Mouse (Mus musculus) E14TG2a.4 (cell line): Measurements from ENCODE around the gene Prkacb.
"Not testable (repeated sequence)": the region's sequence is repeated elsewhere in the genome, so short reads cannot be mapped to it uniquely, and the experiment has no call there.

Experiments used
- H3K27me3 ChIP-seq: 2 replicates; pipeline ENCODE4 v1.6.1; 2014; ENCODE audit warnings: low read length, control low read depth; ENCODE audit not compliant: insufficient read depth
- H3K36me3 ChIP-seq: 2 replicates; pipeline ENCODE4 v1.6.1; 2014; ENCODE audit warnings: low read length, control low read depth; ENCODE audit not compliant: insufficient read depth
- H3K4me1 ChIP-seq: replicated peaks from 2 replicates; pipeline ENCODE4 v1.6.1; 2014; ENCODE audit warnings: low read depth, low read length, control low read depth
- H3K4me3 ChIP-seq: replicated peaks from 2 replicates; pipeline ENCODE4 v1.5.1; 2014; ENCODE audit warnings: mild to moderate bottlenecking, low read length
- H3K9me3 ChIP-seq: 2 replicates; pipeline ENCODE4 v1.6.1; 2014; ENCODE audit warnings: low read length, control low read depth
- CTCF ChIP-seq: conservative IDR thresholded peaks from 2 replicates; pipeline ENCODE4 v1.5.1; 2014; ENCODE audit warnings: low read length
- NANOG ChIP-seq: IDR thresholded peaks from 2 replicates; pipeline ENCODE4 v1.6.1; 2014; ENCODE audit warnings: borderline replicate concordance, low read length, mixed read lengths
- POU5F1 ChIP-seq: IDR thresholded peaks from 2 replicates; pipeline ENCODE4 v1.6.1; 2014; ENCODE audit warnings: low read length, borderline replicate concordance

The Prkacb gene

DNA sequence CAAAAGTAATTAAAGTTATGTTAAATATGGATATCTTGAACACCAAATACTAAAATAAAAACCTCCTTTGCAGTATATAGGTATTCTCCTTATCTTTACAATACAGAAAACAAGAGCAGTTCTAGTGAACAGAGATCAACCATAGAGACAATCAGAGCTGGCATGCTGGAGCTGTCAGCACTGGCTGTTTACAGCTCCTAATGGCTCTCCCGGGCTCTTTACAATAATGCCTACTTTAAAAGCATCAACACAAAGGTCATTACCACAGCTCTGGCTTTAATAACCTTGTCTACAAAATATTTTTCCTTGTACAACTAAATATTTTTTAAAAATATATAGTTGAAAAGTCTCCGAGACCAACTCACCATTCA, 43.2 kb downstream of the Prkacb start:
- H3K36me3 ChIP-seq = no peaks in the 10 kb centered on the region
- peak overlapping the region; percentile 20; the same call in 1 of the 2 replicates for H3K4me3 ChIP-seq
- H3K4me1 ChIP-seq = peaks cover 51% of the 10 kb centered on the region
- H3K27me3 ChIP-seq = no peaks in the 10 kb centered on the region
- TF ChIP-seq CTCF = no peak
- no peak for TF ChIP-seq POU5F1
- TF ChIP-seq NANOG = no peak
- H3K9me3 ChIP-seq = no peaks in the 10 kb centered on the region

GRCm38 (mm10) chr3:146768921-146769320, 43.9 kb downstream of the Prkacb start:
- Histone ChIP-seq H3K4me1 (peaks cover 51% of the 10 kb centered on the region), H3K36me3 (no peaks in the 10 kb centered on the region), H3K9me3 (no peaks in the 10 kb centered on the region), H3K27me3 (no peaks in the 10 kb centered on the region), H3K4me3 (0 out of 2 replicates have a peak overlapping the region, but pooled peaks have one; percentile 13)
- TF ChIP-seq NANOG = no peak
- no peak for TF ChIP-seq POU5F1
- no peak for TF ChIP-seq CTCF

GRCm38 (mm10) chr3:146768360-146768759, 44.4 kb downstream of the Prkacb start:
- H3K27me3 ChIP-seq = no peaks in the 10 kb centered on the region
- TF ChIP-seq NANOG (no peak), CTCF (no peak), POU5F1 (no peak)
- H3K4me1 ChIP-seq = peaks cover 51% of the 10 kb centered on the region
- no peaks in the 10 kb centered on the region for H3K36me3 ChIP-seq
- H3K4me3 ChIP-seq = no peak overlapping the region
- H3K9me3 ChIP-seq = no peaks in the 10 kb centered on the region

GRCm38 (mm10) chr3:146766701-146767181, 46.0 kb downstream of the Prkacb start:
- Histone ChIP-seq H3K27me3 (no peaks in the 10 kb centered on the region), H3K36me3 (no peaks in the 10 kb centered on the region), H3K9me3 (no peaks in the 10 kb centered on the region), H3K4me3 (peak overlapping the region; percentile 35), H3K4me1 (peaks cover 62% of the 10 kb centered on the region)
- no peak for TF ChIP-seq POU5F1
- no peak for TF ChIP-seq NANOG
- TF ChIP-seq CTCF = no peak

- Histone ChIP-seq H3K4me3 (peak overlapping the region; percentile 35), H3K4me1 (peaks cover 62% of the 10 kb centered on the region), H3K27me3 (no peaks in the 10 kb centered on the region), H3K9me3 (no peaks in the 10 kb centered on the region), H3K36me3 (no peaks in the 10 kb centered on the region)
- peak; percentile 85 for TF ChIP-seq NANOG
- TF ChIP-seq CTCF = no peak
Measured at GRCm38 (mm10) chr3:146766071-146766605, 46.7 kb downstream of the Prkacb start.

- no peaks in the 10 kb centered on the region for H3K9me3 ChIP-seq
- no peak overlapping the region for H3K4me3 ChIP-seq
- peaks cover 52% of the 10 kb centered on the region for H3K4me1 ChIP-seq
- no peaks in the 10 kb centered on the region for H3K27me3 ChIP-seq
- TF ChIP-seq POU5F1 (no peak), NANOG (no peak), CTCF (no peak)
- no peaks in the 10 kb centered on the region for H3K36me3 ChIP-seq
Measured at GRCm38 (mm10) chr3:146764871-146765529, 47.8 kb downstream of the Prkacb start.

DNA sequence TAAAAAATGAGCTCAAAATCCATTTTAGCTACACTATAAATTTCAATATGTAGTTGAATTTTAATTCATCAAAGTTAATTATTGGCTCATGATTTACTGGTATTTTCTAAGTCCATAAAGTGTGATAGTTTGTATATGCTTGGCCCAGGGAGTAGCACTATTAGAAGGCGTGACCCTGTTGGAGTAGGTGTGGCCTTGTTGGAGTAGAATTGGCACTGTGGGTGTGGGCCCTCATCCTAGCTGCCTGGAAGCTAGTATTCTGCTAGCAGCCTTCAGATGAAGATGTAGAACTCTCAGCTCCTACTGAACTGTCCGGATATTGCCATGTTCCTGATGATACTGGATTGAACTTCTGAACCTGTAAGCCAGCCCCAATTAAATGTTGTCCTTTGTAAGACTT, 49.7 kb downstream of the Prkacb start:
- not testable (repeated sequence) for H3K9me3 ChIP-seq, H3K36me3 ChIP-seq, H3K27me3 ChIP-seq, H3K4me3 ChIP-seq
- peaks cover 38% of the 10 kb centered on the region for H3K4me1 ChIP-seq

GRCm38 (mm10) chr3:146761276-146761675, 51.5 kb downstream of the Prkacb start:
- TF ChIP-seq NANOG (no peak), CTCF (no peak), POU5F1 (no peak)
- Histone ChIP-seq H3K27me3 (no peaks in the 10 kb centered on the region), H3K9me3 (no peaks in the 10 kb centered on the region), H3K4me3 (no peak overlapping the region), H3K4me1 (peaks cover 20% of the 10 kb centered on the region), H3K36me3 (no peaks in the 10 kb centered on the region)
